Mouse (Mus musculus): ENCODE data around the gene Itga7. TPM values are rescaled to one million over a fixed set of nuclear protein-coding genes. Genes with fewer than 3 reads are reported as not detected.

The Itga7 gene
- polyA plus RNA-seq (2015; fragmentation: Nextera tagmentation; extraction: Ambion mirVana) = 13.5 and 15.0 TPM in 2 replicates

DNA sequence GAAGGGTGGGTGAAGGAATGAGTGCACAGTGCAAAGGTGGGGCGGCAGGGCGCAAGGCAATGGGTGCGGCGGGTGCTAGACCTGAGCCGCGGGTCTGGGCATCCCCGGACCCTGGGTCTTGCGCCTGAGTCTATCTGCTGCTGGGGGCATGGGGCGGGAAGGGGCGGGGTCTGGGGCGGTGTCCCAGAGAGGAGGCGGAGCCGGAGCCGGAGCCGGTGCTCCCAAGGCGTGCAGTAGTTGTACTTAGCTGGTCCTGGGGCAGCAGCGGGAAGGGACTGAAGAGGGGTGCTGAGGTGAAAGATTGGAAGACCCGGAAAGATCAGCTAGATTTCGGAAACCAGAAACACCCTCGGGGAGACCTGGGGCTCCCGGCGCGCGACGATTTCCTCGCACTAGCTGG, at the start of gene Itga7:
Gene Itga7 (plus strand): TSS at position 245 of the 400 bp plus-strand sequence.

DNA sequence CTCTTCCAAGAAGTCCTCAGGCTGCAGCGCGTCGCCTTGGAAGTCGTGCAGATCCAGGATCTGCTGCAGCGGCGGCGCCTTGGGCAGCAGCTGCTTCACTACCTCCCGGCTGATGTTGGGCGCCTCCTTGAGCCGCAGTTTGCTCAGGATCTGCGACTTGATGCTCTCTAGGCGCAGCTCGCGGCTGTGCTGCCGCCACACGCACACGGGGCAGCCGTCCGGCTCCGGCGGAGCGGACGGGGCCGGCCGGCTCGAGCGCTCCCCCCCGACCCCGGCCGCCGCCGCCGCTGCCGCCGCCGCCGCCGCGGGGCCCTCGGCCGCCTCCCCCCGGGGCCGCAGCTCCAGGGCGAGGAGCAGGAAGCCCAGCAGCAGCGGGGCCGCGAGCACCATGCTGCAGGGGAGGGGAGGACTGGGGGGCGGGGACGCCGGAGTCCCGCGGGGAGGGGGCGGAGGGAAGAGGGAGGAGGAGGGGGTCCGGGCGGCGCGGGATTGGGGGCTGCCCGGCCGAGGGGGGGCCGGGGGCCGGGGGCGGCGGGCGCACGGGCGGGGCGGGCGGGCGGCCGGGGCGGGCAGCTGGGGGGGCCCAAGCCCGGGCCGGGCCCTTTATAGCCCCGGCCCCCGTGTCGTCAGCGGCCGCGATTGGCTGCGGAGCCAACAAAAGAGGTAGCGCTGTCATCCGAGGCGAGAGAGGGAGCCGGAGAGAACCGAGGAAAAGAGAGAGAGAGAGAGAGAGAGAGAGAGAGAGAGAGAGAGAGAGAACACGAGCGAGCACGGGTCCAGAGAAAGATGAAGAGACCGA, 42.1 kb upstream of the Itga7 start, which contains the start of gene Gdf11:
Gene Gdf11 (minus strand): TSS at position 423 of the 799 bp plus-strand sequence.

DNA sequence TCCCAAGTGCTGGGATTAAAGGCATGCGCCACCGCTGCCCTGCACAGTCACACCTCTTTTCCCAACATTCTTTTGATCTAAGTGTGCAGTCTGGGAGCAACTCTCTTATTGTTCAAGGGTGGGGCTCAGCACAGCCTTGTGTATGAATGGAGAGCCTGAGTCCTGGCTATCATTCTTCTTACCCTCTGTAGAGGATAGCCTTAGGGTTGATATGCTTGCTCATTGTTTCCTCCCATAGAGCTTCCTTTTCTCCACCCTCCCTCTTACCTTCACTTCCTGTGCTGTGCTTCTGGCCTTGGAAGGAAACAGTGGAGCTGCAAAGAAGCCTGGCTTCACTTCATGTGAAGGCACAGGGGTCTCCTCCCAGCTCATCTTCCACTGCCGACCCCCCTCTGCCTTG, 32.9 kb upstream of the Itga7 start, which contains the start of gene Cd63:
Gene Cd63 (plus strand): TSS at position 292 of the 400 bp plus-strand sequence.

DNA sequence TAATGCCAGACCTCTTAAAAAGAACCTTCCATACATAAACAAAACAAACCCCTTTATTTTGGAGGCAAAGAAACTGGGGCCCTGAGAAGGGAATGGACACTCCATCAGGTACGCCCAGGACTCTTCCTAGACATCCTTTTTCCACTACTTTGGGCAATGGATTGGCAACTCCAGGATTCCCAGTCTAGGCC, 10.9 kb upstream of the Itga7 start, which contains the start of gene Rdh5:
Gene Rdh5 (minus strand): TSS at position 67 of the 191 bp plus-strand sequence.

DNA sequence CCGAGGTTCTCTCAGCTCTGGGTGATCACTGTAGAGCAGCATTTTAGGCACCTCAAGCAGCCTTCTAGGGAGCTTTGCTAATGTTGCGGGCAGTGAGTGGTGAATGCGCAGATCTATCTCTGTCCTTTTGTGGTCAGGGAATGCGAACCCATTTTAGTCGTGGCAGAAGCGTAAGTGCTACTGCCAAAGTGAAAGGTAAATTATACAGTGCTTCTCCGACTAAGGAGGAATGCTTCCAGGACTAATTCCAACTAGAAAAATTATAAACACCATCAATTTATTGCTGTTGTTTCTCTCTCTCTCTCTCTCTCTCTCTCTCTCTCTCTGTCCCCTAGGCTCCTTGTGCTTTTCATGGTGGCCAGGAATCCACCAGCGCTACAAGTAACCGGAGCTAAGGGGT, 9.7 kb upstream of the Itga7 start, which contains the start of gene Bloc1s1:
Gene Bloc1s1 (minus strand): TSS at position 101 of the 400 bp plus-strand sequence.

DNA sequence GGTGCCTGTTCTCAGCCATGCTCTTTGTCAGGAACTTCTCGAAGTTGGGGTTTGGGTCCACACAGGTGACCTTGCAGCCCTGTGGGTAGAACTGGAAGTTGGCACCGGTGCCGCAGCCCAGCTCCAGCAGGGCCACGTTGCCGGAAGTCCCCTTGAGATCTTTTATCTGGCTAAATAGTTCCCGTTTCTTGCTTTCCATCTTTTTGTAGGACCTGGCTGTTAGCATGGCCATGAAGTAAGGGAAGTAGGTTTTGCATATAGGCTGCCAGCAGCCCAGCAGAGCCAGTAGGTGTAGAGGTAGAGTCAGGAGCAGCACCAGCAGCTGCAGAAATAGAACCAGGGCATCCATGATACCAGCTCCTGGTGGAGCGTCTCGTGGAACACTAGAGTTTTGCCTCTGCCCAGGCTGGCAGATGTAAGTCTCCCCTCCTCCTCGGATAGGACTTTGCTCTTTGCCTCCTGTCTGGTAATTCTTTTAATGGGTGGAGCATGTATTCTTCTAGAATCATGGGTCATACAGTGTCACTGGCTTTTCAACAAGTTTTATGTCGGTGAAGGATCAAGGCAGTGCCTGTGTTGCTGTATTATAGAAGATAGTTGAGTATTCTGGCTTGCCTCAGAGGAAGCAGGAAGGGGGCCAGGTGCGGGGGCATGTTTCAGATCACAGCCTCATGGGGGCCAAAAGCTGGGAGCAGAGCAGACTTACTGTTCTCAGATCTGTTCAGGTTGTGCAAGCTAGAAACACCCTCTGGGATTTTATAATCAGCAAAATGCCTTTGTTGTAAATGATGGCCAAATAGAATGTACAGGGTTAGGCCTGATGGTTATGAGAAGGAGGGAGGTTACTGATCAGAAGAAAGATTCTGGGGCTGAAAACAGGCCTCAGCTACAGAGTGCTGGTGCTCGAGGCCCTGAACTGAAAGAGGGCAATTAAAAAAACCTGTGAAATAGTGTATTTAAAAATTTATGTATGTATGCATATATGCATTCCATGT, 27.3 kb downstream of the Itga7 start, which contains the start of gene Mettl7b:
Gene Mettl7b (minus strand): TSS at position 399 of the 995 bp plus-strand sequence.

DNA sequence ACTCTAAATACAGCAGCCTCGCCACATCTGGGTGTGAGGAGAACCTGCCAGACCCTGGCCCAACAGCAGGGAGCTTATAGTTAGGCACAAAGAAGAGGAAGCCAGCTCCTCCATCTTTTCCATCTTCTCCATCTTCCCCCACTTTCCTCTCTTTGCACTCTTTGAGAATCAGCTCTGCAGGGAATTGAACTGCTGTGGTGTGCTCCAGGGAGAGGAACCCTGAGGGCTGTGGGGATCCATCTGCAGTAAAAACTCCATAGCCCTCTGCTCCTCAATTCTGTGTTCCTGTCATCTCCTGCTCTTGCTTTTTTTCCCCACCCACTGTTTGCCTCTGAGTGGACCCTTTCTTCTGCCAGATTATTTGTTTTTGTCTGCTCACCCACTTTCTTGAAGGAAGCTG, 55.5 kb downstream of the Itga7 start, which contains the start of gene Olfr9:
Gene Olfr9 (plus strand): TSS at position 301 of the 400 bp plus-strand sequence.

Other genes starting within 250 kb of the Itga7 start
- 92.5 and 96.1 TPM in 2 replicates for gene Rab5b, start 237.6 kb upstream of the Itga7 start, polyA plus RNA-seq (2015; fragmentation: Nextera tagmentation; extraction: Ambion mirVana)
- gene Pmel, start 229.6 kb upstream of the Itga7 start, polyA plus RNA-seq (2015; fragmentation: Nextera tagmentation; extraction: Ambion mirVana) = 1.3 and 1.7 TPM in 2 replicates
- gene Cdk2, start 228.8 kb upstream of the Itga7 start, polyA plus RNA-seq (2015; fragmentation: Nextera tagmentation; extraction: Ambion mirVana) = 11.6 and 12.0 TPM in 2 replicates
- 5.9 and 6.3 TPM in 2 replicates for gene Dgka, start 189.0 kb upstream of the Itga7 start, polyA plus RNA-seq (2015; fragmentation: Nextera tagmentation; extraction: Ambion mirVana)
- 42.0 and 51.6 TPM in 2 replicates for gene Pym1, start 185.9 kb upstream of the Itga7 start, polyA plus RNA-seq (2015; fragmentation: Nextera tagmentation; extraction: Ambion mirVana)
- gene Mmp19, start 142.9 kb upstream of the Itga7 start, polyA plus RNA-seq (2015; fragmentation: Nextera tagmentation; extraction: Ambion mirVana) = 0.54 and 0.62 TPM in 2 replicates
- 36.2 and 37.3 TPM in 2 replicates for gene Dnajc14, start 129.8 kb upstream of the Itga7 start, polyA plus RNA-seq (2015; fragmentation: Nextera tagmentation; extraction: Ambion mirVana)
- 17.7 TPM in 2 replicates for gene Tmem198b, start 129.4 kb upstream of the Itga7 start, polyA plus RNA-seq (2015; fragmentation: Nextera tagmentation; extraction: Ambion mirVana)
- gene Sarnp, start 116.5 kb upstream of the Itga7 start, polyA plus RNA-seq (2015; fragmentation: Nextera tagmentation; extraction: Ambion mirVana) = 109 and 119 TPM in 2 replicates
- 21.4 and 21.5 TPM in 2 replicates for gene Ormdl2, start 112.2 kb upstream of the Itga7 start, polyA plus RNA-seq (2015; fragmentation: Nextera tagmentation; extraction: Ambion mirVana)
- 8.7 and 9.4 TPM in 2 replicates for gene Gdf11, start 42.1 kb upstream of the Itga7 start, polyA plus RNA-seq (2015; fragmentation: Nextera tagmentation; extraction: Ambion mirVana)
- gene Cd63, start 32.8 kb upstream of the Itga7 start, polyA plus RNA-seq (2015; fragmentation: Nextera tagmentation; extraction: Ambion mirVana) = 386 and 425 TPM in 2 replicates
- 26.8 and 27.5 TPM in 2 replicates for gene Rdh5, start 10.9 kb upstream of the Itga7 start, polyA plus RNA-seq (2015; fragmentation: Nextera tagmentation; extraction: Ambion mirVana)
- 278 and 288 TPM in 2 replicates for gene Bloc1s1, start 9.8 kb upstream of the Itga7 start, polyA plus RNA-seq (2015; fragmentation: Nextera tagmentation; extraction: Ambion mirVana)
- not detected in 2 replicates for gene Mettl7b, start 27.2 kb downstream of the Itga7 start, polyA plus RNA-seq (2015; fragmentation: Nextera tagmentation; extraction: Ambion mirVana)
- not detected in 2 replicates for gene Olfr9, start 55.6 kb downstream of the Itga7 start, polyA plus RNA-seq (2015; fragmentation: Nextera tagmentation; extraction: Ambion mirVana)
- not detected in 2 replicates for gene Olfr763, start 77.0 kb downstream of the Itga7 start, polyA plus RNA-seq (2015; fragmentation: Nextera tagmentation; extraction: Ambion mirVana)
- gene Olfr764-ps1, start 106.1 kb downstream of the Itga7 start, polyA plus RNA-seq (2015; fragmentation: Nextera tagmentation; extraction: Ambion mirVana) = not detected in 2 replicates
- not detected in 2 replicates for gene Olfr765, start 116.2 kb downstream of the Itga7 start, polyA plus RNA-seq (2015; fragmentation: Nextera tagmentation; extraction: Ambion mirVana)
- not detected in 2 replicates for gene Olfr766-ps1, start 135.2 kb downstream of the Itga7 start, polyA plus RNA-seq (2015; fragmentation: Nextera tagmentation; extraction: Ambion mirVana)
- not detected in 2 replicates for gene Olfr767, start 149.1 kb downstream of the Itga7 start, polyA plus RNA-seq (2015; fragmentation: Nextera tagmentation; extraction: Ambion mirVana)
- not detected in 2 replicates for gene Olfr768, start 165.6 kb downstream of the Itga7 start, polyA plus RNA-seq (2015; fragmentation: Nextera tagmentation; extraction: Ambion mirVana)
- not detected in 2 replicates for gene Olfr769, start 184.0 kb downstream of the Itga7 start, polyA plus RNA-seq (2015; fragmentation: Nextera tagmentation; extraction: Ambion mirVana)
- not detected in 2 replicates for gene Olfr770, start 205.2 kb downstream of the Itga7 start, polyA plus RNA-seq (2015; fragmentation: Nextera tagmentation; extraction: Ambion mirVana)
- gene Olfr771, start 230.9 kb downstream of the Itga7 start, polyA plus RNA-seq (2015; fragmentation: Nextera tagmentation; extraction: Ambion mirVana) = not detected in 2 replicates
- not detected in 2 replicates for gene Olfr772, start 244.1 kb downstream of the Itga7 start, polyA plus RNA-seq (2015; fragmentation: Nextera tagmentation; extraction: Ambion mirVana)

Data from neural tube, postnatal 0 days (tissue).